Mouse (Mus musculus) liver, embryonic 14.5 days (tissue): ENCODE results near the gene Litaf. TPM values are rescaled to one million over a fixed set of nuclear protein-coding genes. Genes with fewer than 3 reads are reported as not detected.

Experiments used
- ATAC-seq: fragments of 200-750 bp; cut with Nextera tagmentation; 2 replicates; pipeline ENCODE4 v1.8.0; 2017; ENCODE audit warnings: moderate number of reproducible peaks, mild to moderate bottlenecking, moderate library complexity; ENCODE audit not compliant: insufficient read depth
- DNase-seq, 3 experiments: peaks; one replicate each; pipeline ENCODE4 v3.0.0-alpha.2; 2012 to 2013; ENCODE audit warnings: low read depth in 3 of 3, low spot score in 3 of 3
- H3K27ac ChIP-seq: fragments of 300-500 bp; sonication (generic); 2 replicates; pipeline ENCODE4 v1.5.1; 2014; ENCODE audit warnings: moderate library complexity, mild to moderate bottlenecking, control low read depth, inconsistent platforms
- H3K27me3 ChIP-seq: fragments of 300-500 bp; sonication (generic); 2 replicates; pipeline ENCODE4 v1.6.1; 2014; ENCODE audit warnings: mild to moderate bottlenecking, low read length, moderate library complexity; ENCODE audit not compliant: control insufficient read depth, insufficient read depth
- H3K36me3 ChIP-seq: fragments of 300-500 bp; sonication (generic); replicated peaks from 2 replicates; pipeline ENCODE4 v1.6.1; 2014; ENCODE audit warnings: low read depth; ENCODE audit not compliant: control insufficient read depth, insufficient read depth
- H3K4me1 ChIP-seq, 2 experiments: fragments of 200-500 bp in 1 of 2; fragments of 300-500 bp in 1 of 2; sonication (generic) in 1 of 2; replicated peaks; 2 replicates each; pipeline ENCODE4 v1.6.1; 2012 to 2014; ENCODE audit warnings: antibody characterized with exemption in 1 of 2, inconsistent platforms in 1 of 2, low read length in 1 of 2; ENCODE audit not compliant: control insufficient read depth in 2 of 2, insufficient read depth in 2 of 2
- H3K4me2 ChIP-seq: fragments of 300-500 bp; sonication (generic); 2 replicates; pipeline ENCODE4 v1.6.1; 2014; ENCODE audit warnings: low read depth, mild to moderate bottlenecking, control low read depth, moderate library complexity
- H3K4me3 ChIP-seq, 2 experiments: fragments of 200-500 bp in 1 of 2; fragments of 300-500 bp in 1 of 2; sonication (generic) in 1 of 2; 2 replicates each; pipeline ENCODE4 v1.5.1; 2012 to 2014; ENCODE audit warnings: low read depth in 2 of 2, low read length in 2 of 2, mild to moderate bottlenecking in 2 of 2, control low read depth in 1 of 2, inconsistent platforms in 1 of 2, moderate library complexity in 1 of 2; ENCODE audit not compliant: insufficient read depth in 1 of 2
- H3K9ac ChIP-seq: fragments of 300-500 bp; sonication (generic); replicated peaks from 2 replicates; pipeline ENCODE4 v1.6.1; 2014; ENCODE audit warnings: mild to moderate bottlenecking, control low read depth, moderate library complexity
- H3K9me3 ChIP-seq: fragments of 300-500 bp; sonication (generic); 2 replicates; pipeline ENCODE4 v1.6.1; 2016; ENCODE audit warnings: low read length, mixed read lengths; ENCODE audit not compliant: control insufficient read depth
- CTCF ChIP-seq: IDR thresholded peaks from 2 replicates; pipeline ENCODE4 v1.5.1; 2016; ENCODE audit warnings: antibody characterized with exemption, low read depth, control low read depth
- EP300 ChIP-seq: IDR thresholded peaks from 2 replicates; pipeline ENCODE4 v1.6.1; 2016; ENCODE audit warnings: antibody characterized with exemption, low read depth
- WGBS: fragments of 180-500 bp; shearing (Covaris S2); extraction: QIAGEN DNeasy Blood & Tissue Kit; methylation state at CpG from one replicate; pipeline ENCODE4 v1.1.7; 2014; ENCODE audit not compliant: insufficient replicate concordance; 5-methylcytosine and 5-hydroxymethylcytosine counted together
- polyA plus RNA-seq, 2 experiments: library from polyadenylated mRNA; depleted of rRNA in 1 of 2; stranded (reverse) in 1 of 2; unstranded in 1 of 2; fragments of >200 nt; fragmentation: Nextera tagmentation in 1 of 2; extraction: Ambion mirVana in 1 of 2; gene quantifications; 2 replicates each; pipeline versions ENCODE4 v1.2.1 to v1.2.3; 2012 to 2014

The Litaf gene
- polyA plus RNA-seq, 2 experiments: 12.1 to 27.3 TPM

- H3K36me3 ChIP-seq: no peaks in the 10 kb centered on the region
- H3K4me1 ChIP-seq: no peaks in the 10 kb centered on the region
- TF ChIP-seq CTCF: no peak
- no peak for TF ChIP-seq EP300
- WGBS: 69% methylated on average over 1 of the region's 1 CpGs
- H3K9ac ChIP-seq: no peak overlapping the region
- ATAC-seq (no peak), DNase-seq (no peak)
- H3K4me2 ChIP-seq: no peak overlapping the region
- H3K9me3 ChIP-seq: no peaks in the 10 kb centered on the region
- no peak overlapping the region for H3K4me3 ChIP-seq
- H3K27ac ChIP-seq: no peak overlapping the region
- no peaks in the 10 kb centered on the region for H3K27me3 ChIP-seq
These were observed 138.9 kb downstream of the Litaf start for GRCm38 (mm10) chr16:10927026-10927425.

GRCm38 (mm10) chr16:10925591-10926180 is 140.3 kb downstream of the Litaf start:
- no peak overlapping the region for H3K4me2 ChIP-seq
- H3K4me1 ChIP-seq: no peaks in the 10 kb centered on the region
- no peak overlapping the region for H3K4me3 ChIP-seq
- H3K27ac ChIP-seq: no peak overlapping the region
- no peaks in the 10 kb centered on the region for H3K9me3 ChIP-seq
- ATAC-seq (no peak), DNase-seq (no peak)
- no peak overlapping the region for H3K9ac ChIP-seq
- WGBS: 61% methylated on average over 7 of the region's 7 CpGs
- H3K36me3 ChIP-seq: no peaks in the 10 kb centered on the region
- H3K27me3 ChIP-seq: no peaks in the 10 kb centered on the region
- TF ChIP-seq EP300 (no peak), CTCF (no peak)

- H3K9ac ChIP-seq: no peak overlapping the region
- ATAC-seq: no peak
- H3K4me2 ChIP-seq: no peak overlapping the region
- H3K9me3 ChIP-seq: no peaks in the 10 kb centered on the region
- no peak overlapping the region for H3K27ac ChIP-seq
- H3K4me3 ChIP-seq: no peak overlapping the region
- 51% methylated on average over 5 of the region's 5 CpGs for WGBS
- no peak for DNase-seq
- no peaks in the 10 kb centered on the region for H3K36me3 ChIP-seq
- no peaks in the 10 kb centered on the region for H3K4me1 ChIP-seq
- no peak for TF ChIP-seq EP300
- no peak for TF ChIP-seq CTCF
- H3K27me3 ChIP-seq: no peaks in the 10 kb centered on the region
These were observed 142.4 kb downstream of the Litaf start for GRCm38 (mm10) chr16:10923561-10923960.

- Histone ChIP-seq H3K4me3 (no peak overlapping the region), H3K4me2 (no peak overlapping the region), H3K27me3 (no peaks in the 10 kb centered on the region), H3K9ac (no peak overlapping the region), H3K36me3 (no peaks in the 10 kb centered on the region), H3K9me3 (no peaks in the 10 kb centered on the region), H3K4me1 (no peaks in the 10 kb centered on the region), H3K27ac (no peak overlapping the region)
- TF ChIP-seq CTCF (no peak), EP300 (no peak)
- no peak for ATAC-seq
- no peak for DNase-seq
These were observed 146.1 kb downstream of the Litaf start for GRCm38 (mm10) chr16:10919856-10920255.

- no peak for ATAC-seq
These were observed 149.7 kb downstream of the Litaf start for GRCm38 (mm10) chr16:10916271-10916670.

More at GRCm38 (mm10) chr16:10916271-10916670, 149.7 kb downstream of the Litaf start:
- DNase-seq: no peak
- Histone ChIP-seq H3K36me3 (no peaks in the 10 kb centered on the region), H3K4me1 (no peaks in the 10 kb centered on the region), H3K9ac (no peak overlapping the region), H3K4me3 (no peak overlapping the region), H3K27ac (no peak overlapping the region), H3K4me2 (no peak overlapping the region), H3K9me3 (no peaks in the 10 kb centered on the region), H3K27me3 (no peaks in the 10 kb centered on the region)
- no peak for TF ChIP-seq CTCF
- TF ChIP-seq EP300: no peak
- 53% methylated on average over 3 of the region's 3 CpGs for WGBS
